Mouse (Mus musculus) lung, embryonic 15.5 days (tissue): ENCODE results near the gene Tex101. TPM values are rescaled to one million over a fixed set of nuclear protein-coding genes. Genes with fewer than 3 reads are reported as not detected.
"Not testable (repeated sequence)": the region's sequence is repeated elsewhere in the genome, so short reads cannot be mapped to it uniquely, and the experiment has no call there.

Source experiments
- ATAC-seq: fragments of 200-750 bp; cut with Nextera tagmentation; 2 replicates; pipeline ENCODE4 v1.8.0; 2017; ENCODE audit warnings: moderate number of reproducible peaks, borderline replicate concordance; ENCODE audit not compliant: low FRiP score, low TSS enrichment; ENCODE audit errors: extremely low read depth
- H3K27ac ChIP-seq: fragments of 300-500 bp; sonication (generic); 2 replicates; pipeline ENCODE4 v1.5.1; 2015; ENCODE audit warnings: moderate library complexity, mild to moderate bottlenecking, inconsistent platforms
- H3K27me3 ChIP-seq: fragments of 300-500 bp; sonication (generic); 2 replicates; pipeline ENCODE4 v1.6.1; 2015; ENCODE audit warnings: inconsistent platforms
- H3K36me3 ChIP-seq: fragments of 300-500 bp; sonication (generic); 2 replicates; pipeline ENCODE4 v1.6.1; 2015; ENCODE audit warnings: inconsistent platforms
- H3K4me1 ChIP-seq: fragments of 300-500 bp; sonication (generic); 2 replicates; pipeline ENCODE4 v1.6.1; 2015; ENCODE audit warnings: inconsistent platforms
- H3K4me2 ChIP-seq: fragments of 300-500 bp; sonication (generic); 2 replicates; pipeline ENCODE4 v1.6.1; 2015; ENCODE audit warnings: inconsistent platforms, mild to moderate bottlenecking, moderate library complexity
- H3K4me3 ChIP-seq: fragments of 300-500 bp; sonication (generic); 2 replicates; pipeline ENCODE4 v1.5.1; 2015; ENCODE audit warnings: mild to moderate bottlenecking, inconsistent platforms
- H3K9ac ChIP-seq: fragments of 300-500 bp; sonication (generic); 2 replicates; pipeline ENCODE4 v1.6.1; 2015; ENCODE audit warnings: inconsistent platforms
- H3K9me3 ChIP-seq: fragments of 300-500 bp; sonication (generic); 2 replicates; pipeline ENCODE4 v1.6.1; 2016; ENCODE audit warnings: inconsistent platforms
- WGBS: fragments of 180-500 bp; shearing (Covaris S2); methylation state at CpG from one replicate; pipeline ENCODE4 v1.1.7; 2015; 5-methylcytosine and 5-hydroxymethylcytosine counted together
- polyA plus RNA-seq: library from polyadenylated mRNA; unstranded; fragments of >200 nt; fragmentation: Nextera tagmentation; extraction: Ambion mirVana; gene quantifications from 2 replicates; pipeline ENCODE4 v1.2.1, GENCODE M21; 2015

Gene Tex101
- polyA plus RNA-seq, 1 experiment from 2014 or later: not detected

- no peaks in the 10 kb centered on the region for H3K27me3 ChIP-seq
- no peak for ATAC-seq
- no peak overlapping the region for H3K9ac ChIP-seq
- no peak overlapping the region for H3K27ac ChIP-seq
- no peak overlapping the region for H3K4me2 ChIP-seq
- H3K4me3 ChIP-seq: no peak overlapping the region
- H3K4me1 ChIP-seq: peaks cover 7% of the 10 kb centered on the region; the same call in 1 of the 2 replicates
- 74% methylated on average over 10 of the region's 10 CpGs for WGBS
- H3K36me3 ChIP-seq: no peaks in the 10 kb centered on the region
- H3K9me3 ChIP-seq: no peaks in the 10 kb centered on the region
Observed at GRCm38 (mm10) chr7:24630116-24630880, 46.2 kb downstream of the Tex101 start.

- Histone ChIP-seq H3K36me3 (no peaks in the 10 kb centered on the region), H3K9ac (no peak overlapping the region), H3K4me1 (peaks cover 7% of the 10 kb centered on the region; the same call in 1 of the 2 replicates), H3K27ac (no peak overlapping the region), H3K9me3 (no peaks in the 10 kb centered on the region), H3K4me3 (no peak overlapping the region), H3K27me3 (no peaks in the 10 kb centered on the region), H3K4me2 (peak overlapping the region; percentile 63; the same call in 1 of the 2 replicates)
- WGBS: 70% methylated on average over 4 of the region's 4 CpGs
- ATAC-seq: no peak
Observed at GRCm38 (mm10) chr7:24629672-24630071, 46.8 kb downstream of the Tex101 start.

- Histone ChIP-seq H3K36me3 (no peaks in the 10 kb centered on the region), H3K27ac (peak overlapping the region; percentile 53), H3K4me1 (peaks cover 7% of the 10 kb centered on the region; the same call in 1 of the 2 replicates), H3K4me3 (peak overlapping the region; percentile 33), H3K4me2 (peak overlapping the region; percentile 63), H3K9me3 (no peaks in the 10 kb centered on the region), H3K27me3 (no peaks in the 10 kb centered on the region), H3K9ac (peak overlapping the region; percentile 50)
- peak; percentile 92 for ATAC-seq
- 6% methylated on average over 33 of the region's 33 CpGs for WGBS
Observed at GRCm38 (mm10) chr7:24628685-24629610, 47.5 kb downstream of the Tex101 start.

- Histone ChIP-seq H3K4me3 (no peak overlapping the region), H3K9ac (no peak overlapping the region), H3K9me3 (no peaks in the 10 kb centered on the region), H3K27me3 (no peaks in the 10 kb centered on the region), H3K4me2 (no peak overlapping the region), H3K4me1 (no peaks in the 10 kb centered on the region), H3K27ac (no peak overlapping the region), H3K36me3 (no peaks in the 10 kb centered on the region)
- ATAC-seq: no peak
- 80% methylated on average over 6 of the region's 6 CpGs for WGBS
Observed at GRCm38 (mm10) chr7:24622967-24623366, 53.5 kb downstream of the Tex101 start.

- H3K27me3 ChIP-seq: no peaks in the 10 kb centered on the region
- H3K4me1 ChIP-seq: no peaks in the 10 kb centered on the region
- no peaks in the 10 kb centered on the region for H3K36me3 ChIP-seq
- no peak overlapping the region for H3K27ac ChIP-seq
- H3K9ac ChIP-seq: no peak overlapping the region
- 71% methylated on average over 3 of the region's 3 CpGs for WGBS
- H3K4me2 ChIP-seq: no peak overlapping the region
- ATAC-seq: no peak
- no peaks in the 10 kb centered on the region for H3K9me3 ChIP-seq
- no peak overlapping the region for H3K4me3 ChIP-seq
Observed at GRCm38 (mm10) chr7:24621193-24621592, 55.3 kb downstream of the Tex101 start.

- ATAC-seq: no peak
- no peaks in the 10 kb centered on the region for H3K4me1 ChIP-seq
- no peak overlapping the region for H3K27ac ChIP-seq
- H3K4me3 ChIP-seq: no peak overlapping the region
- H3K4me2 ChIP-seq: no peak overlapping the region
- H3K36me3 ChIP-seq: no peaks in the 10 kb centered on the region
- H3K27me3 ChIP-seq: no peaks in the 10 kb centered on the region
- no peak overlapping the region for H3K9ac ChIP-seq
- no peaks in the 10 kb centered on the region for H3K9me3 ChIP-seq
- 55% methylated on average over 13 of the region's 13 CpGs for WGBS
Observed at GRCm38 (mm10) chr7:24619671-24620397, 56.6 kb downstream of the Tex101 start.

GRCm38 (mm10) chr7:24618374-24618773 lies 58.1 kb downstream of the Tex101 start:
- H3K9ac ChIP-seq, H3K4me2 ChIP-seq, H3K4me1 ChIP-seq, H3K36me3 ChIP-seq, H3K27me3 ChIP-seq, H3K9me3 ChIP-seq, H3K4me3 ChIP-seq, H3K27ac ChIP-seq, ATAC-seq: not testable (repeated sequence)
- WGBS: 91% methylated on average over 8 of the region's 8 CpGs

Other genes with a start within 250 kb of the Tex101 start
- gene Irgc1, start 224.4 kb downstream of the Tex101 start, polyA plus RNA-seq: not detected in 2 replicates
- 17.5 and 18.6 TPM in 2 replicates for gene Plaur, start 214.2 kb downstream of the Tex101 start, polyA plus RNA-seq
- 2.8 and 3.5 TPM in 2 replicates for gene Cadm4, start 194.7 kb downstream of the Tex101 start, polyA plus RNA-seq
- 42.7 and 47.2 TPM in 2 replicates for gene Zfp428, start 169.7 kb downstream of the Tex101 start, polyA plus RNA-seq
- 0.19 and 0.47 TPM in 2 replicates for gene AC161166.1, start 164.2 kb downstream of the Tex101 start, polyA plus RNA-seq
- 7.8 and 7.9 TPM in 2 replicates for gene Irgq, start 146.0 kb downstream of the Tex101 start, polyA plus RNA-seq
- gene Pinlyp, start 130.6 kb downstream of the Tex101 start, polyA plus RNA-seq: 0.39 and 0.54 TPM in 2 replicates
- 109 and 118 TPM in 2 replicates for gene Xrcc1, start 130.4 kb downstream of the Tex101 start, polyA plus RNA-seq
- gene Ethe1, start 89.1 kb downstream of the Tex101 start, polyA plus RNA-seq: 23.8 and 24.2 TPM in 2 replicates
- gene Zfp575, start 89.0 kb downstream of the Tex101 start, polyA plus RNA-seq: 2.8 and 3.0 TPM in 2 replicates
- 0.15 and 0.21 TPM in 2 replicates for gene Phldb3, start 65.9 kb downstream of the Tex101 start, polyA plus RNA-seq
- 0.18 and 0.40 TPM in 2 replicates for gene Lypd3, start 40.1 kb downstream of the Tex101 start, polyA plus RNA-seq
- gene BC049730, start 32.6 kb upstream of the Tex101 start, polyA plus RNA-seq: not detected in 2 replicates
- gene Gm4763, start 50.2 kb upstream of the Tex101 start, polyA plus RNA-seq: not detected in 2 replicates
- 0.73 and 0.75 TPM in 2 replicates for gene Cd177, start 83.6 kb upstream of the Tex101 start, polyA plus RNA-seq
- 0.15 TPM in 1 of 2 replicates, not detected in the other for gene Ceacam10, start 100.5 kb upstream of the Tex101 start, polyA plus RNA-seq
- gene Gm9844, start 185.5 kb upstream of the Tex101 start, polyA plus RNA-seq: 14.1 and 18.4 TPM in 2 replicates
- not detected in 2 replicates for gene Lypd4, start 193.3 kb upstream of the Tex101 start, polyA plus RNA-seq
- gene Dmrtc2, start 193.4 kb upstream of the Tex101 start, polyA plus RNA-seq: not detected in 2 replicates
- 2,408 and 2,762 TPM in 2 replicates for gene Rps19, start 207.7 kb upstream of the Tex101 start, polyA plus RNA-seq
- 0.25 and 0.52 TPM in 2 replicates for gene Cd79a, start 220.7 kb upstream of the Tex101 start, polyA plus RNA-seq
- gene Arhgef1, start 226.2 kb upstream of the Tex101 start, polyA plus RNA-seq: 115 and 128 TPM in 2 replicates